Mouse (Mus musculus): Measurements from ENCODE around the gene Csf3r. TPM values are rescaled to one million over a fixed set of nuclear protein-coding genes. Genes with fewer than 3 reads are reported as not detected.
"Not testable (repeated sequence)": the region's sequence is repeated elsewhere in the genome, so short reads cannot be mapped to it uniquely, and the experiment has no call there.

The Csf3r gene
- 1 to 10 TPM; 3.0 to 3.2 TPM for total RNA-seq (2021)

GRCm38 (mm10) chr4:126024303-126024900, at the start of gene Csf3r:
Csf3r (plus strand) TSS chr4:126024550.
- no peak for DNase-seq (ENCODE audit: extremely low spot score in 1 of 2, low spot score in 2 of 2)
- intact Hi-C loops (cut with DNase I) = no loop called here

GRCm38 (mm10) chr4:125977768-125978167, 46.6 kb upstream of the Csf3r start:
- DNase-seq (ENCODE audit: extremely low spot score in 1 of 2, low spot score in 2 of 2) = peak in 1 of 2 experiments; percentile 40
- intact Hi-C loops (cut with DNase I) = no loop called here

- no peak for DNase-seq (ENCODE audit: extremely low spot score in 1 of 2, low spot score in 2 of 2)
- intact Hi-C loops (cut with DNase I) = no loop called here
Measured at GRCm38 (mm10) chr4:125983279-125983678, 41.1 kb upstream of the Csf3r start.

- intact Hi-C loops (cut with DNase I); DNase-seq (ENCODE audit: extremely low spot score in 1 of 2, low spot score in 2 of 2): not testable (repeated sequence)
Measured at GRCm38 (mm10) chr4:125985703-125986102, 38.6 kb upstream of the Csf3r start.

DNA sequence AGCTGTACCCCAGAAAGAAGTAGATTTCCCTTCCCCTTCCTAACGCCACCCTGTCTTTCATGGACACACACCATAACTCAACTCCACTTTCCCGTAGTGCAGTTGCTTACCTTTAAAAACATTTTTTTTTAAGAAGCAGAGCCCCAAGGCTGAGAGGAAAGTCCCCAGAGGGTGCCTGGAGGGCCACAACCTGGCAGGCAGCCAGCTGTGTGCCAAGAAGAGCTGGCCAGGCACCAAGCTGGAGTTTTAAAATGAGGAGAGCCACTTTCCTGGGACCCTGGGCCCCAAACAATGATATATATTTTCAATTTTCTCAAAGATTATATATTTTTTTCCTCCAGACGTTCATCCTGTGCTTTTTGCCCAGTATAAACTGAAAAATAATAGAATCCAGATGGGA, 37.3 kb upstream of the Csf3r start:
- intact Hi-C loops (cut with DNase I) = no loop called here
- no peak for DNase-seq (ENCODE audit: extremely low spot score in 1 of 2, low spot score in 2 of 2)

GRCm38 (mm10) chr4:125989061-125989460, 35.3 kb upstream of the Csf3r start:
- intact Hi-C loops (cut with DNase I) = no loop called here
- DNase-seq (ENCODE audit: extremely low spot score in 1 of 2, low spot score in 2 of 2) = no peak

- DNase-seq (ENCODE audit: extremely low spot score in 1 of 2, low spot score in 2 of 2) = peak; percentile 65 to 74
- intact Hi-C loops (cut with DNase I) = no loop called here
Measured at GRCm38 (mm10) chr4:125990143-125990542, 34.2 kb upstream of the Csf3r start.

- intact Hi-C loops (cut with DNase I) = no loop called here
- DNase-seq (ENCODE audit: extremely low spot score in 1 of 2, low spot score in 2 of 2) = no peak
Measured at GRCm38 (mm10) chr4:125992206-125992605, 32.1 kb upstream of the Csf3r start.

DNA sequence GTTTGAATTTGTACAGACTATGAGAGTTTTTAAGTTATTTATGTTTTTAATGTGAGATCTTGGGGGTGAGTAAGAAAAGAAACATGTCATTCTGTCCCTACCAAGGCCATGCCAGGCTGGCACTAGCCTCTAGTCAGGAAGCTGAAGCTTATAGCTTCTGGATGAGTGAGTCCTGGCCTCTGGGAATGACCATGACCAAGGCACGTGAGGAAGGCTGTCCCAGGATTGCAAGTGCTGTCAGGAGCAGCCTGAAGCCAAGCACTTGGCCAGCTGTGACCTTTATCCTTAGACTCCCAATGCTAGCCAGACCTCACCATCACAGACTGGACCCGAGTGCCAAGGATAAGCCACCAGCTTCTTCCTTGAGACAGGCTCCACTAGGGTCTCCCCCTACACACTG, 31.4 kb upstream of the Csf3r start:
- DNase-seq (ENCODE audit: extremely low spot score in 1 of 2, low spot score in 2 of 2) = no peak
- intact Hi-C loops (cut with DNase I) = no loop called here

- no peak for DNase-seq (ENCODE audit: extremely low spot score in 1 of 2, low spot score in 2 of 2)
- intact Hi-C loops (cut with DNase I) = no loop called here
Measured at GRCm38 (mm10) chr4:125996576-125996975, 27.8 kb upstream of the Csf3r start.

GRCm38 (mm10) chr4:125997826-125998225, 26.5 kb upstream of the Csf3r start:
- intact Hi-C loops (cut with DNase I) = no loop called here
- DNase-seq (ENCODE audit: extremely low spot score in 1 of 2, low spot score in 2 of 2) = no peak

GRCm38 (mm10) chr4:126001311-126002199, 22.8 kb upstream of the Csf3r start:
- DNase-seq (ENCODE audit: extremely low spot score in 1 of 2, low spot score in 2 of 2) = no peak
- intact Hi-C loops (cut with DNase I) = no loop called here

- intact Hi-C loops (cut with DNase I) = no loop called here
- no peak for DNase-seq (ENCODE audit: extremely low spot score in 1 of 2, low spot score in 2 of 2)
Measured at GRCm38 (mm10) chr4:126017676-126018332, 6.5 kb upstream of the Csf3r start.

DNA sequence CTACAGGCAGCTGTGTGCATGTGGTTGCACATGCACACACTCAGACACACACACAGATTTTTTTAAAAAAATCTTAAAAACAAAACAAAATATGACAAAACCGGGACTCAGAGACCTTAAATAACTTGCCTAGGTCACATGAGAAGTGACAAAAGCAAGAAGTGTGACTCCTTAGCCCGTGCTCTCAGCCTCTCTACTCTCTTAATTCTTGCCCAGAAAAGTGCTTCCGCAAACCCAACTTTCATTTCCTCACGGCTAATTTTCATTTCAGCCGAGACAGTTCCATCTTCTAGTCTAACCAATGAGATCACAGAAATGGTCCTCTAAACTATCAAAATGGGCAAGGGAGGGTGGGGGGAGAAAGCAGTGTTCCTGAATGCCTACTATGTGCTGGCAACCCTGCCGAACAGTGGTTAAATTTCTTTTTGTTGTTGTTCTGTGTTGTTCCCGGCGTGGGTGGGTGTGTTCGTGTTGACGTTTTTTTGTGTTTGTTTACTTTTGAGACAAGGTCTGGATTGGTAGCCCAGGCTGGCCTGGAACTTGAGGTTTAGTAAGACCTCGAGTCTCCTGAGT, 5.3 kb upstream of the Csf3r start:
- no peak for DNase-seq (ENCODE audit: extremely low spot score in 1 of 2, low spot score in 2 of 2)
- intact Hi-C loops (cut with DNase I) = no loop called here

DNA sequence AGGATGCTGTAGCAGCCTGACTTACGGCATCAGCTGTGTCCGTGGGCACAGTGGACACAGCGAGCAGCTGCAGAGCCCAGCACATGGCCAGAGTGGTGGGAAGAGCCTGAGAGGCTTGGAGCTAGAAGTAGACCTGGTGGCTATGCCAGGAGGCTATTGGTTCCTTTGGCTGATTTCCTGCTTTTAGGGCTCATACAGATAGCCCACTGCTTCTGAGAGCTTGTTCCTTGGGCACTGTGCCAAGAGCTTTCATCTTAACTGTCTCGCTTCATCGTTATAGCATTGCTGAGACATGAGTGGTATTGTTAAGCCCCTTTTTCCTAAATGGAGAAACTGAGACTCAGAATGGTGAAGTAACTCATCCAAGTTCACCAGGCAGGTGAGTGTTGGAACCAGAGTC, 1.5 kb downstream of the Csf3r start:
- intact Hi-C loops (cut with DNase I) = no loop called here
- DNase-seq (ENCODE audit: extremely low spot score in 1 of 2, low spot score in 2 of 2) = no peak

- intact Hi-C loops (cut with DNase I) = no loop called here
- no peak for DNase-seq (ENCODE audit: extremely low spot score in 1 of 2, low spot score in 2 of 2)
Measured at GRCm38 (mm10) chr4:126027980-126028379, 3.6 kb downstream of the Csf3r start.

GRCm38 (mm10) chr4:126029042-126029441, 4.7 kb downstream of the Csf3r start:
- intact Hi-C loops (cut with DNase I) = no loop called here
- DNase-seq (ENCODE audit: extremely low spot score in 1 of 2, low spot score in 2 of 2) = no peak

GRCm38 (mm10) chr4:126030705-126031104, 6.4 kb downstream of the Csf3r start:
- intact Hi-C loops (cut with DNase I) = no loop called here
- no peak for DNase-seq (ENCODE audit: extremely low spot score in 1 of 2, low spot score in 2 of 2)

GRCm38 (mm10) chr4:126035413-126035812, 11.1 kb downstream of the Csf3r start:
- intact Hi-C loops (cut with DNase I) = no loop called here
- DNase-seq (ENCODE audit: extremely low spot score in 1 of 2, low spot score in 2 of 2) = no peak
